9 mouse cellular contexts compared by ENCODE assay signal in genomic region chr17:84118271-84118670, GRCm38 (mm10).
DNase-seq lines count a peak whose midpoint lies in the region; ATAC-seq and TF ChIP-seq lines count a peak whose summit lies in the region.
"Had no signal": no experiment of that assay in that cellular context is flagged by ENCODE, and none has a peak within 500 bp of the region (broad histone marks: within the 10 kb centered on the region; RNA-seq: fewer than 3 reads in every experiment).

No protein-coding gene starts in this region.

- H3K4me3 ChIP-seq in hindbrain, embryonic 10.5 days = no peak overlapping the region
- no peak overlapping the region for H3K4me3 ChIP-seq in hindbrain, embryonic 11.5 days (ENCODE audit: low read depth, low read length)
- H3K4me3 ChIP-seq in MEL (ENCODE audit: control insufficient read depth in 1 of 2, insufficient read depth in 1 of 2, low read depth in 2 of 2, low read length in 2 of 2) (no peak overlapping the region), myocyte (no peak overlapping the region)
- no peak overlapping the region for H3K4me3 ChIP-seq in cerebellum, adult 2 months (replicated peaks; ENCODE audit: insufficient read depth, low read depth, low read length)
- H3K4me3 ChIP-seq in hindbrain, postnatal 0 days (ENCODE audit: low read length) = no peak overlapping the region

- ATAC-seq in hindbrain, embryonic 11.5 days (ENCODE audit: low FRiP score) = no peak
- no peak for ATAC-seq in hindbrain, postnatal 0 days

- no peak for TF ChIP-seq RAD21 in MEL (IDR thresholded peaks at IDR 0.05; ENCODE audit: low read depth, low read length)

- WGBS in hindbrain, embryonic 10.5 days = 80% methylated on average over 4 of the region's 4 CpGs
- 68% methylated on average over 4 of the region's 4 CpGs for WGBS in hindbrain, embryonic 11.5 days
- 95% methylated on average over 4 of the region's 4 CpGs for WGBS in cerebellum, adult 2 months
- whole genome bisulfite sequencing in hindbrain, postnatal 0 days = 87% methylated on average over 4 of the region's 4 CpGs

- H3K4me1 ChIP-seq in hindbrain, embryonic 10.5 days (replicated peaks) = peaks cover 59% of the 10 kb centered on the region
- no peaks in the 10 kb centered on the region; the same call in 1 of the 2 replicates for H3K4me1 ChIP-seq in hindbrain, embryonic 11.5 days (replicated peaks; ENCODE audit: control insufficient read depth, insufficient read depth, low read length)
- peaks cover 19 to 73% of the 10 kb centered on the region in 2 experiments for H3K4me1 ChIP-seq in MEL (ENCODE audit: control insufficient read depth in 1 of 2, insufficient read depth in 2 of 2, low read length in 2 of 2)
- 0 out of 2 replicates have a peak, but pooled peaks cover 3% of the 10 kb centered on the region for H3K4me1 ChIP-seq in cerebellum, adult 2 months (ENCODE audit: control insufficient read depth, insufficient read depth, low read length)
- no peaks in the 10 kb centered on the region for H3K4me1 ChIP-seq in hindbrain, postnatal 0 days (ENCODE audit: insufficient read depth, low read length)

- TF ChIP-seq POLR2A in MEL (IDR thresholded peaks at IDR 0.05; ENCODE audit: control insufficient read depth in 1 of 2, insufficient read depth in 1 of 2, low read depth in 1 of 2, low read length in 2 of 2, poor library complexity in 1 of 2) (no peak), myocyte (IDR thresholded peaks at IDR 0.05; ENCODE audit: insufficient read length, low read depth) (no peak)
- no peak for TF ChIP-seq POLR2A in cerebellum, adult 2 months (IDR thresholded peaks at IDR 0.05; ENCODE audit: borderline replicate concordance, insufficient read depth, low read length)

- H3K79me2 ChIP-seq in MEL (ENCODE audit: control insufficient read depth, insufficient read depth, low read length, poor library complexity) (peaks cover 9% of the 10 kb centered on the region), myocyte (ENCODE audit: control insufficient read depth, insufficient read depth) (no peaks in the 10 kb centered on the region)

- H3K27ac ChIP-seq in hindbrain, embryonic 10.5 days = peak overlapping the region; percentile 72
- H3K27ac ChIP-seq in hindbrain, embryonic 11.5 days (ENCODE audit: low read depth, low read length) = no peak overlapping the region
- peak overlapping the region; percentile 93 for H3K27ac ChIP-seq in MEL (ENCODE audit: control insufficient read depth, low read depth, low read length)
- H3K27ac ChIP-seq in cerebellum, adult 2 months (ENCODE audit: insufficient read depth, low read length) = no peak overlapping the region
- no peak overlapping the region for H3K27ac ChIP-seq in hindbrain, postnatal 0 days

- H3K27me3 ChIP-seq in hindbrain, embryonic 10.5 days (ENCODE audit: insufficient read depth, poor library complexity, severe bottlenecking) = no peaks in the 10 kb centered on the region
- no peaks in the 10 kb centered on the region for H3K27me3 ChIP-seq in hindbrain, embryonic 11.5 days (ENCODE audit: control insufficient read depth, insufficient read depth, low read length)
- H3K27me3 ChIP-seq in MEL (ENCODE audit: control insufficient read depth in 1 of 2, insufficient read depth in 2 of 2, low read length in 2 of 2) (no peaks in the 10 kb centered on the region), myocyte (ENCODE audit: control insufficient read depth, insufficient read depth, insufficient read length) (no peaks in the 10 kb centered on the region)
- H3K27me3 ChIP-seq in cerebellum, adult 2 months (ENCODE audit: control insufficient read depth, insufficient read depth, low read length) = no peaks in the 10 kb centered on the region
- H3K27me3 ChIP-seq in hindbrain, postnatal 0 days (ENCODE audit: insufficient read depth, low read length) = no peaks in the 10 kb centered on the region

- H3ac ChIP-seq in myocyte (ENCODE audit: control insufficient read depth, insufficient read length) = no peak overlapping the region

- no peak for TF ChIP-seq CTCF in MEL (IDR thresholded peaks at IDR 0.05 in 2 of 3, conservative IDR thresholded peaks at IDR 0.05 in 1 of 3; ENCODE audit: control insufficient read depth in 1 of 3, insufficient read depth in 1 of 3, low read depth in 2 of 3, low read length in 3 of 3, poor library complexity in 1 of 3, severe bottlenecking in 1 of 3)
- no peak for TF ChIP-seq CTCF in cerebellum, adult 2 months (IDR thresholded peaks at IDR 0.05; ENCODE audit: borderline replicate concordance, insufficient read depth, low read depth, low read length)
- TF ChIP-seq CTCF in hindbrain, postnatal 0 days (IDR thresholded peaks at IDR 0.05; ENCODE audit: low read depth) = no peak

- TF ChIP-seq EP300 in MEL (IDR thresholded peaks at IDR 0.05; ENCODE audit: low read depth in 1 of 2, low read length in 2 of 2) = no peak

- H3K36me3 ChIP-seq in hindbrain, embryonic 10.5 days = no peaks in the 10 kb centered on the region
- no peaks in the 10 kb centered on the region for H3K36me3 ChIP-seq in hindbrain, embryonic 11.5 days (ENCODE audit: control insufficient read depth, insufficient read depth, low read length)
- H3K36me3 ChIP-seq in MEL (ENCODE audit: control insufficient read depth in 1 of 2, insufficient read depth in 2 of 2, low read length in 2 of 2) (peaks cover 0 to 54% of the 10 kb centered on the region in 2 experiments; a peak in 2 of 4 replicates), myocyte (ENCODE audit: control insufficient read depth, insufficient read depth) (no peaks in the 10 kb centered on the region)
- H3K36me3 ChIP-seq in hindbrain, postnatal 0 days (ENCODE audit: insufficient read depth, low read length) = no peaks in the 10 kb centered on the region

- no peak for DNase-seq in hindbrain, embryonic 10.5 days (ENCODE audit: low spot score)
- no peak for DNase-seq in hindbrain, embryonic 11.5 days (ENCODE audit: low spot score)
- DNase-seq in MEL (ENCODE audit: low read depth, low spot score) = peak; percentile 66
- peak; percentile 79 for DNase-seq in induced T-regulatory cell, adult 2 months (ENCODE audit: low read depth)
- DNase-seq in cerebellum, adult 2 months = no peak
- DNase-seq in kidney, adult 11 months = no peak
- DNase-seq in hindbrain, postnatal 0 days (ENCODE audit: low spot score) = no peak
- DNase-seq: left cerebral cortex, postnatal 4 days had no signal

- H3K9ac ChIP-seq in hindbrain, embryonic 11.5 days (ENCODE audit: low read depth, low read length) = no peak overlapping the region
- peak overlapping the region; percentile 66 for H3K9ac ChIP-seq in MEL (ENCODE audit: control insufficient read depth, low read depth, low read length, poor library complexity, severe bottlenecking)
- no peak overlapping the region for H3K9ac ChIP-seq in hindbrain, postnatal 0 days (replicated peaks; ENCODE audit: low read length)

- H3K9me3 ChIP-seq in hindbrain, embryonic 10.5 days = no peaks in the 10 kb centered on the region
- H3K9me3 ChIP-seq in hindbrain, embryonic 11.5 days (ENCODE audit: control insufficient read depth, low read length) = no peaks in the 10 kb centered on the region
- H3K9me3 ChIP-seq in MEL (replicated peaks; ENCODE audit: insufficient read depth, low read length) = no peaks in the 10 kb centered on the region
- H3K9me3 ChIP-seq in hindbrain, postnatal 0 days (ENCODE audit: low read length) = no peaks in the 10 kb centered on the region

- no peak overlapping the region for H3K4me2 ChIP-seq in hindbrain, embryonic 11.5 days (replicated peaks; ENCODE audit: low read depth, low read length)
- H3K4me2 ChIP-seq in myocyte (ENCODE audit: low read depth) = peak overlapping the region; percentile 2
- H3K4me2 ChIP-seq in hindbrain, postnatal 0 days (ENCODE audit: low read depth, low read length) = no peak overlapping the region

TF ChIP-seq in MEL, 35 proteins besides CTCF, POLR2A, EP300 and RAD21:
- peak; percentile 79; the same call in 1 of the 2 replicates for TF ChIP-seq POLR2AphosphoS5 (IDR thresholded peaks at IDR 0.05; ENCODE audit: borderline replicate concordance, low read depth, low read length)
- TF ChIP-seq TBP (IDR thresholded peaks at IDR 0.05; ENCODE audit: low read depth, low read length) = no peak
- no peak for TF ChIP-seq NELFE (IDR thresholded peaks at IDR 0.05; ENCODE audit: low read depth, low read length)

TF ChIP-seq in myocyte, 11 proteins besides CTCF, POLR2A, EP300 and RAD21:
- no peak for TF ChIP-seq TCF12 (IDR thresholded peaks at IDR 0.05; ENCODE audit: insufficient read depth, poor library complexity, severe bottlenecking)
- TF ChIP-seq MYOD1 (IDR thresholded peaks at IDR 0.05; ENCODE audit: control insufficient read depth in 1 of 3, insufficient read length in 2 of 3, low read depth in 2 of 3) = no peak
- no peak for TF ChIP-seq REST (IDR thresholded peaks at IDR 0.05; ENCODE audit: insufficient read depth, insufficient read length)
- TF ChIP-seq MYOG (IDR thresholded peaks at IDR 0.05; ENCODE audit: control insufficient read depth in 1 of 3, insufficient read depth in 1 of 3, insufficient read length in 2 of 3, low read depth in 2 of 3) = no peak
- no peak for TF ChIP-seq MAX (IDR thresholded peaks at IDR 0.05; ENCODE audit: low read depth)
- no peak for TF ChIP-seq E2F4 (IDR thresholded peaks at IDR 0.05; ENCODE audit: insufficient read depth)
- TF ChIP-seq CEBPB (IDR thresholded peaks at IDR 0.05; ENCODE audit: insufficient read depth, poor library complexity, severe bottlenecking) = no peak
- no peak for TF ChIP-seq POLR2AphosphoS2 (IDR thresholded peaks at IDR 0.05; ENCODE audit: insufficient read length, low read depth)
- no peak for TF ChIP-seq TCF3 (IDR thresholded peaks at IDR 0.05; ENCODE audit: insufficient read length, low read depth)
- TF ChIP-seq USF1 (IDR thresholded peaks at IDR 0.05; ENCODE audit: low read depth) = no peak
- TF ChIP-seq SRF (IDR thresholded peaks at IDR 0.05; ENCODE audit: control insufficient read depth, insufficient read length, low read depth) = no peak

Comparison
In these comparisons a context has a peak if more than half of its experiments do, and no peak if none do; other contexts are left out.
1. H3K27ac ChIP-seq: peak in hindbrain, embryonic 10.5 days (single experiment) and MEL (single experiment); none in hindbrain, embryonic 11.5 days (single experiment), cerebellum, adult 2 months (single experiment) and hindbrain, postnatal 0 days (single experiment).
2. DNase-seq: peak in MEL (single experiment) and induced T-regulatory cell, adult 2 months (single experiment); none in hindbrain, embryonic 10.5 days (single experiment), hindbrain, embryonic 11.5 days (single experiment), cerebellum, adult 2 months (0 of 2), kidney, adult 11 months (single experiment) and hindbrain, postnatal 0 days (single experiment).